Mouse (Mus musculus) midbrain, postnatal 0 days (tissue): ENCODE data around the gene Smg6. TPM values are rescaled to one million over a fixed set of nuclear protein-coding genes. Genes with fewer than 3 reads are reported as not detected.

Experiments
- ATAC-seq: fragments of 200-750 bp; cut with Nextera tagmentation; 2 replicates; pipeline ENCODE4 v1.8.0; 2017; ENCODE audit warnings: moderate number of reproducible peaks, mild to moderate bottlenecking, moderate TSS enrichment, moderate library complexity; ENCODE audit not compliant: low FRiP score
- DNase-seq: peaks from one replicate; pipeline ENCODE4 v3.0.0-alpha.2; 2015; ENCODE audit warnings: low spot score
- H3K27ac ChIP-seq: fragments of 300-500 bp; sonication (generic); 2 replicates; pipeline ENCODE4 v1.5.1; 2014; ENCODE audit warnings: low read depth, mild to moderate bottlenecking, low read length, mixed read lengths
- H3K27me3 ChIP-seq: fragments of 300-500 bp; sonication (generic); 2 replicates; pipeline ENCODE4 v1.6.1; 2014; ENCODE audit warnings: low read length, control low read depth, mixed read lengths; ENCODE audit not compliant: insufficient read depth
- H3K36me3 ChIP-seq: fragments of 300-500 bp; sonication (generic); 2 replicates; pipeline ENCODE4 v1.6.1; 2014; ENCODE audit warnings: low read length, control low read depth, mixed read lengths; ENCODE audit not compliant: insufficient read depth
- H3K4me1 ChIP-seq: fragments of 300-500 bp; sonication (generic); 2 replicates; pipeline ENCODE4 v1.6.1; 2014; ENCODE audit warnings: mild to moderate bottlenecking, control low read depth, antibody characterized with exemption, low read length, mixed read lengths; ENCODE audit not compliant: insufficient read depth
- H3K4me2 ChIP-seq: fragments of 300-500 bp; sonication (generic); 2 replicates; pipeline ENCODE4 v1.6.1; 2014; ENCODE audit warnings: low read depth, mild to moderate bottlenecking, low read length, mixed read lengths; ENCODE audit not compliant: poor library complexity, severe bottlenecking
- H3K4me3 ChIP-seq: fragments of 300-500 bp; sonication (generic); 2 replicates; pipeline ENCODE4 v1.5.1; 2014; ENCODE audit warnings: low read depth, mild to moderate bottlenecking, low read length, moderate library complexity
- H3K9ac ChIP-seq: fragments of 300-500 bp; sonication (generic); replicated peaks from 2 replicates; pipeline ENCODE4 v1.6.1; 2014; ENCODE audit warnings: mild to moderate bottlenecking, low read length, moderate library complexity, mixed read lengths; ENCODE audit not compliant: poor library complexity, severe bottlenecking
- H3K9me3 ChIP-seq: fragments of 300-500 bp; sonication (generic); 2 replicates; pipeline ENCODE4 v1.6.1; 2016; ENCODE audit warnings: low read length, control low read depth
- CTCF ChIP-seq: IDR thresholded peaks from 2 replicates; pipeline ENCODE4 v1.5.1; 2016; ENCODE audit warnings: antibody characterized with exemption, mild to moderate bottlenecking
- WGBS: fragments of 180-500 bp; shearing (Covaris S2); extraction: QIAGEN DNeasy Blood & Tissue Kit; methylation state at CpG from one replicate; pipeline ENCODE4 v1.1.7; 2014; 5-methylcytosine and 5-hydroxymethylcytosine counted together
- polyA plus RNA-seq: library from polyadenylated mRNA; unstranded; fragments of >200 nt; fragmentation: Nextera tagmentation; extraction: Ambion mirVana; gene quantifications from 2 replicates; pipeline ENCODE4 v1.2.1, GENCODE M21; 2015
- total RNA-seq: library from RNA; depleted of rRNA; stranded (reverse); fragments of >200 nt; gene quantifications from 2 replicates; pipeline ENCODE4 v1.2.3, GENCODE M21; 2014

The Smg6 gene
- total and polyA plus RNA-seq, 2 experiments from 2014 or later = 11.9 to 27.7 TPM

DNA sequence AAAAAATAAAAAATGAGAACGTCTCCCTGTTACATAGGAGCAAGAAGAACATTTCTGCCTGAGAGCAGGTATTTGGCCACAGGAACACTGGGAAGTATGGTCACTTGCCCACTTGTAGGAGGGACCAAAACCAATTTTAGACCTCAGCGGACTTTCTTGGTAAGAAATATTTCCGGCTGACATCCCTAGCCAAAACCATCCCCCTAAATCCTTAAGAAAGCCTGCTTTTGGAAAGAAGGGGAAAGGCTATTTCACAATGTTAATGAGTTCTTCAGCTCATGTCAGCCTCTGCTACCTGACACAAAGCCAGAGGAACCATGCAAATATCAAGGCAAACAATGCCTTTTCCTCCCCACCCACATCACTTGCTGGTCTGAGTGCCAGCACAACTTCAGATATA lies 108.5 kb downstream of the Smg6 start:
- Histone ChIP-seq H3K4me1 (no peaks in the 10 kb centered on the region), H3K9me3 (no peaks in the 10 kb centered on the region), H3K4me3 (no peak overlapping the region), H3K27me3 (no peaks in the 10 kb centered on the region), H3K4me2 (no peak overlapping the region), H3K27ac (no peak overlapping the region), H3K9ac (no peak overlapping the region), H3K36me3 (0 out of 2 replicates have a peak, but pooled peaks cover 4% of the 10 kb centered on the region)
- DNase-seq (no peak), ATAC-seq (no peak)
- 90% methylated on average over 3 of the region's 3 CpGs for WGBS
- TF ChIP-seq CTCF = no peak

- DNase-seq (no peak), ATAC-seq (no peak)
- Histone ChIP-seq H3K4me2 (no peak overlapping the region), H3K9ac (no peak overlapping the region), H3K36me3 (peaks cover 26% of the 10 kb centered on the region), H3K4me1 (no peaks in the 10 kb centered on the region), H3K4me3 (no peak overlapping the region), H3K9me3 (no peaks in the 10 kb centered on the region), H3K27me3 (no peaks in the 10 kb centered on the region), H3K27ac (no peak overlapping the region)
- TF ChIP-seq CTCF = no peak
- 83% methylated on average over 3 of the region's 3 CpGs for WGBS
Measured at GRCm38 (mm10) chr11:75044333-75044732, 118.7 kb downstream of the Smg6 start.

- no peak for TF ChIP-seq CTCF
- Histone ChIP-seq H3K4me1 (no peaks in the 10 kb centered on the region), H3K4me2 (no peak overlapping the region), H3K27me3 (no peaks in the 10 kb centered on the region), H3K4me3 (no peak overlapping the region), H3K9me3 (no peaks in the 10 kb centered on the region), H3K27ac (no peak overlapping the region), H3K36me3 (peaks cover 21% of the 10 kb centered on the region), H3K9ac (no peak overlapping the region)
- 90% methylated on average over 4 of the region's 4 CpGs for WGBS
- no peak for ATAC-seq
- DNase-seq = no peak
Measured at GRCm38 (mm10) chr11:75045822-75046221, 120.2 kb downstream of the Smg6 start.

GRCm38 (mm10) chr11:75046638-75047037 lies 121.0 kb downstream of the Smg6 start:
- 92% methylated on average over 3 of the region's 3 CpGs for WGBS
- Histone ChIP-seq H3K4me2 (no peak overlapping the region), H3K9ac (no peak overlapping the region), H3K27ac (no peak overlapping the region), H3K4me1 (no peaks in the 10 kb centered on the region), H3K36me3 (peaks cover 19% of the 10 kb centered on the region), H3K9me3 (no peaks in the 10 kb centered on the region), H3K4me3 (no peak overlapping the region), H3K27me3 (no peaks in the 10 kb centered on the region)
- ATAC-seq (no peak), DNase-seq (no peak)
- no peak for TF ChIP-seq CTCF

GRCm38 (mm10) chr11:75047066-75047465 lies 121.4 kb downstream of the Smg6 start:
- Histone ChIP-seq H3K4me1 (no peaks in the 10 kb centered on the region), H3K4me3 (no peak overlapping the region), H3K27me3 (no peaks in the 10 kb centered on the region), H3K9ac (no peak overlapping the region), H3K9me3 (no peaks in the 10 kb centered on the region), H3K36me3 (peaks cover 16% of the 10 kb centered on the region), H3K27ac (no peak overlapping the region), H3K4me2 (no peak overlapping the region)
- TF ChIP-seq CTCF = no peak
- 58% methylated on average over 6 of the region's 6 CpGs for WGBS
- ATAC-seq (no peak), DNase-seq (peak; percentile 68)

DNA sequence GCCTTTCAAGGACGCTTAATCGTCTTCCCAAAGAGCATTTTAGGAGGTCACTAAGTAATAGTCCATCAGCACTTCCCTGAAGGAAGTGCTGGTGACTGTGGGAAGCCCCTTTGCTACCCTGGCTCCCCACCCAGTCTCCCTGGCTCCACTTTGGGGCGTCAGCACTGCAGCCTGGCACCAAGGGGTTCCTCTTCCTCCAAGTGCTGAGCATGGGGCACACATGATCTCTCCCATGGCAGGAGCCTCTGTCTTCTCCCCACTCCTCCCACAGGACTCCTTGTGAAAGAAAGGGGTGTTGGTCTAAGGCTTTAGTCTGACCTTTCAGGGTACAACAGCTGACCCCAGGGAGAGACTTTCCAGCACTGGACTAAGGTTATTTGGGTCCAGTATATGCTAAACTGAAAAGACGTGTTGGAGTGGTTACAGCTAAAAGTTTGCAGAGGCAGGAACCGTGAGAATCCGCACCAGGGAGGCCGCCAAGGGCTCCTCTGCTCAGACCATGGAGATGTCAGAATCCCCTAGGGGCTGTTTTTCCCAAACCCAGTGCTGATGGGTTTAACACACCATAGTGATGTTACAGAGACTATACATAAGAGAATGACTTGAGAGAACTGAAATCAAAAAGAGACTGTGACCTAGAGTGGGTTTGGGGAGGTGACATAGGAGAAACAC lies 122.2 kb downstream of the Smg6 start:
- H3K9ac ChIP-seq = no peak overlapping the region
- H3K27me3 ChIP-seq = no peaks in the 10 kb centered on the region
- no peak overlapping the region for H3K4me2 ChIP-seq
- ATAC-seq (no peak), DNase-seq (no peak)
- no peak overlapping the region for H3K27ac ChIP-seq
- WGBS = 88% methylated on average over 7 of the region's 7 CpGs
- no peak overlapping the region for H3K4me3 ChIP-seq
- no peaks in the 10 kb centered on the region for H3K9me3 ChIP-seq
- TF ChIP-seq CTCF = no peak
- peaks cover 8% of the 10 kb centered on the region for H3K36me3 ChIP-seq
- H3K4me1 ChIP-seq = no peaks in the 10 kb centered on the region
